ENCODE assay signal across 18 mouse cellular contexts in genomic region chr11:62522283-62522682, GRCm38 (mm10). TPM values are rescaled to one million over a fixed set of nuclear protein-coding genes. Genes with fewer than 3 reads are reported as not detected.
DNase-seq lines count a peak whose midpoint lies in the region; TF ChIP-seq lines count a peak whose summit lies in the region.
"Had no signal": no experiment of that assay in that cellular context is flagged by ENCODE, and none has a peak within 500 bp of the region (broad histone marks: within the 10 kb centered on the region; RNA-seq: fewer than 3 reads in every experiment).

No protein-coding gene starts in this region.

- H3K4me3 ChIP-seq in small intestine, adult 2 months (ENCODE audit: low read depth, low read length) = no peak overlapping the region
- H3K4me3 ChIP-seq in cerebellum, adult 2 months (replicated peaks; ENCODE audit: insufficient read depth, low read depth, low read length) = no peak overlapping the region
- H3K4me3 ChIP-seq: embryonic facial prominence, embryonic 10.5 days; embryonic facial prominence, embryonic 12.5 days; forebrain, embryonic 13.5 days; forebrain, embryonic 15.5 days had no signal

- TF ChIP-seq CTCF in small intestine, adult 2 months (IDR thresholded peaks at IDR 0.05; ENCODE audit: extremely low read depth, insufficient read length, insufficient replicate concordance, low read depth, low read length) = no peak
- no peak for TF ChIP-seq CTCF in cerebellum, adult 2 months (IDR thresholded peaks at IDR 0.05; ENCODE audit: borderline replicate concordance, insufficient read depth, low read depth, low read length)

- H3K4me1 ChIP-seq in small intestine, adult 2 months (ENCODE audit: control insufficient read depth, insufficient read depth, insufficient read length, low read length) = no peaks in the 10 kb centered on the region
- H3K4me1 ChIP-seq in cerebellum, adult 2 months (ENCODE audit: control insufficient read depth, insufficient read depth, low read length) = no peaks in the 10 kb centered on the region
- H3K4me1 ChIP-seq: forebrain, embryonic 15.5 days had no signal

- no peaks in the 10 kb centered on the region for H3K27me3 ChIP-seq in small intestine, adult 2 months (ENCODE audit: control insufficient read depth, insufficient read depth, low read length)
- no peaks in the 10 kb centered on the region for H3K27me3 ChIP-seq in cerebellum, adult 2 months (ENCODE audit: control insufficient read depth, insufficient read depth, low read length)
- H3K27me3 ChIP-seq: embryonic facial prominence, embryonic 12.5 days; forebrain, embryonic 13.5 days; forebrain, embryonic 15.5 days had no signal

- peak; percentile 19 for DNase-seq in heart, adult 11 months
- DNase-seq in heart, adult 8-10 months (ENCODE audit: low spot score) = no peak
- peak; percentile 36 for DNase-seq in 416B (ENCODE audit: low read depth)
- no peak for DNase-seq in cerebellum, adult 2 months
- DNase-seq: adrenal gland, adult 2 months; adrenal gland, postnatal 10 days; adrenal gland, postnatal 25 days; cerebellum, adult 11 months; cerebellum, adult 18-20 months; cerebellum, adult 9-10 months; cerebellum, postnatal 10 days; cerebellum, postnatal 25 days; forebrain, postnatal 0 days had no signal

- H3K27ac ChIP-seq in small intestine, adult 2 months (ENCODE audit: insufficient read depth, low read depth, low read length) = peak overlapping the region; percentile 75
- no peak overlapping the region for H3K27ac ChIP-seq in cerebellum, adult 2 months (ENCODE audit: insufficient read depth, low read length)
- H3K27ac ChIP-seq: embryonic facial prominence, embryonic 10.5 days; embryonic facial prominence, embryonic 12.5 days; forebrain, embryonic 13.5 days; forebrain, embryonic 15.5 days had no signal

- no peak for TF ChIP-seq POLR2A in small intestine, adult 2 months (IDR thresholded peaks at IDR 0.05; ENCODE audit: low read depth, low read length)
- no peak for TF ChIP-seq POLR2A in cerebellum, adult 2 months (IDR thresholded peaks at IDR 0.05; ENCODE audit: borderline replicate concordance, insufficient read depth, low read length)

- H3K36me3 ChIP-seq in small intestine, adult 2 months (ENCODE audit: control insufficient read depth, insufficient read depth, low read length) = peaks cover 23% of the 10 kb centered on the region

- 21% methylated on average over 2 of the region's 2 CpGs for WGBS in small intestine, adult 2 months
- WGBS in cerebellum, adult 2 months = 65% methylated on average over 2 of the region's 2 CpGs

RNA-seq across cellular contexts. Expression of gene Cenpv, which starts 16.8 kb away (rescaled TPM):
- total RNA-seq in heart, adult 8-10 months (2022) = 10 to 100 TPM; 21.2 to 27.5 (median 24.5) TPM
- polyA plus RNA-seq in small intestine, adult 2 months (2012; rRNA removed) = 77.4 and 175 TPM in 2 replicates
- polyA plus RNA-seq in cerebellum, adult 2 months (2012; rRNA removed) = 46.7 and 52.4 TPM in 2 replicates

RNA-seq across cellular contexts. Expression of gene Ubb, which starts 28.7 kb away (rescaled TPM):
- total RNA-seq in heart, adult 8-10 months (2022) = 100 to 1,000 TPM; 692 to 761 (median 719) TPM
- polyA plus RNA-seq in small intestine, adult 2 months (2012; rRNA removed) = 827 and 2,308 TPM in 2 replicates
- polyA plus RNA-seq in cerebellum, adult 2 months (2012; rRNA removed) = 3,782 and 4,320 TPM in 2 replicates

RNA-seq across cellular contexts. Expression of gene Trpv2, which starts 52.0 kb away (rescaled TPM):
- total RNA-seq in heart, adult 8-10 months (2022) = 1 to 10 TPM; 1.6 to 4.1 (median 1.8) TPM
- 4.0 and 4.7 TPM in 2 replicates for polyA plus RNA-seq in small intestine, adult 2 months (2012; rRNA removed)
- polyA plus RNA-seq in cerebellum, adult 2 months (2012; rRNA removed) = 22.0 and 23.7 TPM in 2 replicates

Comparison
In these comparisons a context has a peak if more than half of its experiments do, and no peak if none do; other contexts are left out.
1. DNase-seq: peak in heart, adult 11 months (single experiment) and 416B (single experiment); none in heart, adult 8-10 months (single experiment) and cerebellum, adult 2 months (0 of 2).